Mouse (Mus musculus): ENCODE data around the gene Pir. TPM values are rescaled to one million over a fixed set of nuclear protein-coding genes. Genes with fewer than 3 reads are reported as not detected.

Gene Pir
- polyA plus RNA-seq (2015; fragmentation: Nextera tagmentation; extraction: Ambion mirVana): 3.5 and 3.7 TPM in 2 replicates

- ATAC-seq: peak; percentile 72
- Histone ChIP-seq H3K4me3 (ENCODE audit: low read depth, low read length) (peak within 1 kb of the TSS; percentile 39), H3K9me3 (replicated peaks; ENCODE audit: control insufficient read depth, low read length, poor library complexity, severe bottlenecking) (no peaks in the 10 kb centered on the region), H3K9ac (ENCODE audit: low read depth, low read length) (peak within 1 kb of the TSS; percentile 62; the same call in 1 of the 2 replicates), H3K36me3 (ENCODE audit: control insufficient read depth, insufficient read depth, low read length) (no peaks in the 10 kb centered on the region), H3K4me2 (ENCODE audit: low read length) (peak within 1 kb of the TSS; percentile 60), H3K27ac (ENCODE audit: low read length) (no peak within 1 kb of the TSS), H3K4me1 (ENCODE audit: control insufficient read depth, insufficient read depth, low read length) (no peaks in the 10 kb centered on the region), H3K27me3 (ENCODE audit: control insufficient read depth, insufficient read depth, low read depth, low read length) (no peaks in the 10 kb centered on the region)
- WGBS: 11% methylated on average over 20 of the region's 20 CpGs
These were observed at the start of gene Pir for GRCm38 (mm10) chrX:164269285-164269761. Gene Pir (plus strand): TSS chrX:164269371.

GRCm38 (mm10) chrX:164221989-164222388 lies 47.2 kb upstream of the Pir start:
- no peak for ATAC-seq
- no peaks in the 10 kb centered on the region for H3K4me1 ChIP-seq (ENCODE audit: control insufficient read depth, insufficient read depth, low read length)
- no peaks in the 10 kb centered on the region for H3K36me3 ChIP-seq (ENCODE audit: control insufficient read depth, insufficient read depth, low read length)
- no peaks in the 10 kb centered on the region for H3K9me3 ChIP-seq (replicated peaks; ENCODE audit: control insufficient read depth, low read length, poor library complexity, severe bottlenecking)
- H3K4me2 ChIP-seq (ENCODE audit: low read length): no peak overlapping the region
- H3K4me3 ChIP-seq (ENCODE audit: low read depth, low read length): no peak overlapping the region
- H3K9ac ChIP-seq (ENCODE audit: low read depth, low read length): no peak overlapping the region
- no peak overlapping the region for H3K27ac ChIP-seq (ENCODE audit: low read length)
- no peaks in the 10 kb centered on the region; the same call in 1 of the 2 replicates for H3K27me3 ChIP-seq (ENCODE audit: control insufficient read depth, insufficient read depth, low read depth, low read length)
- WGBS: 80% methylated on average over 2 of the region's 2 CpGs

DNA sequence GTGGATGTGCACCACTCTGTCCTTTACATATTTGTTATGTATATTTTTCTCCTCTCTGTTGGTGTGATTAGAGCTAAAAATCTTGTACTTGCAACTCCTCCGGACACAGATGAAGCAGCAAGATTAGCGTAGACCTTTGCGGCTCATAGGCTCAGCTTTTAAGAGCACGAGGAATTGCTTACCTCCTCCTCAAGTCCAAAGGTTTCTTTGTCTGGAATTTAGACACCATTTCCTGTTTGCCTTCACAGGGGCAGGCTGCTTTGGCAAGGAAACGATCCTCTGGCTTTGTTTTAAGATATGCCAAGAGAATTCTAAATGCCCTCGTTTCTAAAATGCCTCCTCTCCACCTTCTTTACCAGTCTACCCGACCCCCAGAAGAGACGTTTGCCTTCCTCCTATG lies 35.8 kb upstream of the Pir start:
- Histone ChIP-seq H3K4me2 (ENCODE audit: low read length) (no peak overlapping the region), H3K4me1 (ENCODE audit: control insufficient read depth, insufficient read depth, low read length) (no peaks in the 10 kb centered on the region), H3K9ac (ENCODE audit: low read depth, low read length) (no peak overlapping the region), H3K36me3 (ENCODE audit: control insufficient read depth, insufficient read depth, low read length) (no peaks in the 10 kb centered on the region), H3K9me3 (replicated peaks; ENCODE audit: control insufficient read depth, low read length, poor library complexity, severe bottlenecking) (no peaks in the 10 kb centered on the region), H3K27me3 (ENCODE audit: control insufficient read depth, insufficient read depth, low read depth, low read length) (no peaks in the 10 kb centered on the region; the same call in 1 of the 2 replicates), H3K27ac (ENCODE audit: low read length) (no peak overlapping the region), H3K4me3 (ENCODE audit: low read depth, low read length) (no peak overlapping the region)
- WGBS: 63% methylated on average over 8 of the region's 8 CpGs
- no peak for ATAC-seq

- H3K4me2 ChIP-seq (ENCODE audit: low read length): peak overlapping the region; percentile 23; the same call in 1 of the 2 replicates
- no peaks in the 10 kb centered on the region for H3K36me3 ChIP-seq (ENCODE audit: control insufficient read depth, insufficient read depth, low read length)
- no peaks in the 10 kb centered on the region for H3K9me3 ChIP-seq (replicated peaks; ENCODE audit: control insufficient read depth, low read length, poor library complexity, severe bottlenecking)
- no peak overlapping the region for H3K4me3 ChIP-seq (ENCODE audit: low read depth, low read length)
- H3K9ac ChIP-seq (ENCODE audit: low read depth, low read length): no peak overlapping the region
- no peaks in the 10 kb centered on the region for H3K4me1 ChIP-seq (ENCODE audit: control insufficient read depth, insufficient read depth, low read length)
- 24% methylated on average over 5 of the region's 5 CpGs for WGBS
- ATAC-seq: no peak
- H3K27ac ChIP-seq (ENCODE audit: low read length): no peak overlapping the region
- no peaks in the 10 kb centered on the region; the same call in none of the 2 replicates for H3K27me3 ChIP-seq (ENCODE audit: control insufficient read depth, insufficient read depth, low read depth, low read length)
These were observed 23.5 kb upstream of the Pir start for GRCm38 (mm10) chrX:164245714-164246113.

GRCm38 (mm10) chrX:164246722-164247121 lies 22.4 kb upstream of the Pir start:
- no peak overlapping the region for H3K9ac ChIP-seq (ENCODE audit: low read depth, low read length)
- H3K4me3 ChIP-seq (ENCODE audit: low read depth, low read length): no peak overlapping the region
- no peaks in the 10 kb centered on the region for H3K9me3 ChIP-seq (replicated peaks; ENCODE audit: control insufficient read depth, low read length, poor library complexity, severe bottlenecking)
- no peaks in the 10 kb centered on the region for H3K36me3 ChIP-seq (ENCODE audit: control insufficient read depth, insufficient read depth, low read length)
- H3K27ac ChIP-seq (ENCODE audit: low read length): no peak overlapping the region
- no peaks in the 10 kb centered on the region for H3K4me1 ChIP-seq (ENCODE audit: control insufficient read depth, insufficient read depth, low read length)
- H3K27me3 ChIP-seq (ENCODE audit: control insufficient read depth, insufficient read depth, low read depth, low read length): no peaks in the 10 kb centered on the region; the same call in none of the 2 replicates
- 68% methylated on average over 2 of the region's 2 CpGs for WGBS
- H3K4me2 ChIP-seq (ENCODE audit: low read length): no peak overlapping the region
- no peak for ATAC-seq

DNA sequence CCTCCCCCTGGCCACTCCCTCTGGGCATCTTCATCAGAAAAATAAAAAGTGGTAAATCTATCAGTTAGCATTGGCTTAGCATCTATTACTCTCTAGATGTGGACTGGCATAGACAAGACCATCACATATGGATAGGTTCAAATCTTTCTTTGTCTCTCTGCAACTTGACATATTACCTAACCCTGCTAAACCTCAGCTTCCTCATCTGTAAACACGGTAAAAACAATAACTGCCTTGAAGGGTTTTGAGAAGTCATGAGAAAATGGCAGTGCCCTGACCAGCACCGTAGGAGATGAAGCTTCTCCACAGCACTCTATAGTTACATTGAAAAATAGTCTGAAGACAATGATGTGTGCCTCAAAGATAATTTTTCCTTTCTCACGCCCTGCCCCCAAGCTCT lies 12.6 kb upstream of the Pir start:
- H3K9me3 ChIP-seq (replicated peaks; ENCODE audit: control insufficient read depth, low read length, poor library complexity, severe bottlenecking): no peaks in the 10 kb centered on the region

GRCm38 (mm10) chrX:164258057-164258456 lies 11.1 kb upstream of the Pir start, which contains the start of gene Bmx:
Gene Bmx (minus strand): TSS chrX:164258193.
- H3K4me3 ChIP-seq (ENCODE audit: low read depth, low read length): no peak within 1 kb of the TSS
- H3K36me3 ChIP-seq (ENCODE audit: control insufficient read depth, insufficient read depth, low read length): no peaks in the 10 kb centered on the region
- 85% methylated on average over 8 of the region's 8 CpGs for WGBS
- no peak within 1 kb of the TSS for H3K27ac ChIP-seq (ENCODE audit: low read length)
- no peak within 1 kb of the TSS for H3K4me2 ChIP-seq (ENCODE audit: low read length)
- ATAC-seq: no peak
- no peaks in the 10 kb centered on the region for H3K4me1 ChIP-seq (ENCODE audit: control insufficient read depth, insufficient read depth, low read length)
- no peak within 1 kb of the TSS for H3K9ac ChIP-seq (ENCODE audit: low read depth, low read length)
- no peaks in the 10 kb centered on the region; the same call in 1 of the 2 replicates for H3K27me3 ChIP-seq (ENCODE audit: control insufficient read depth, insufficient read depth, low read depth, low read length)
- H3K9me3 ChIP-seq (replicated peaks; ENCODE audit: control insufficient read depth, low read length, poor library complexity, severe bottlenecking): no peaks in the 10 kb centered on the region

More for the DNA sequence above, 12.6 kb upstream of the Pir start:
- H3K9ac ChIP-seq (ENCODE audit: low read depth, low read length): no peak overlapping the region
- H3K27ac ChIP-seq (ENCODE audit: low read length): no peak overlapping the region
- no peak for ATAC-seq
- no peaks in the 10 kb centered on the region for H3K4me1 ChIP-seq (ENCODE audit: control insufficient read depth, insufficient read depth, low read length)
- H3K4me3 ChIP-seq (ENCODE audit: low read depth, low read length): no peak overlapping the region
- H3K27me3 ChIP-seq (ENCODE audit: control insufficient read depth, insufficient read depth, low read depth, low read length): no peaks in the 10 kb centered on the region; the same call in 1 of the 2 replicates
- no peaks in the 10 kb centered on the region for H3K36me3 ChIP-seq (ENCODE audit: control insufficient read depth, insufficient read depth, low read length)
- WGBS: 84% methylated on average over 3 of the region's 3 CpGs
- H3K4me2 ChIP-seq (ENCODE audit: low read length): no peak overlapping the region

GRCm38 (mm10) chrX:164258662-164259061 lies 10.5 kb upstream of the Pir start:
- no peak overlapping the region for H3K4me3 ChIP-seq (ENCODE audit: low read depth, low read length)
- no peak overlapping the region for H3K27ac ChIP-seq (ENCODE audit: low read length)
- H3K27me3 ChIP-seq (ENCODE audit: control insufficient read depth, insufficient read depth, low read depth, low read length): no peaks in the 10 kb centered on the region; the same call in 1 of the 2 replicates
- ATAC-seq: no peak
- WGBS: 87% methylated on average over 5 of the region's 5 CpGs
- H3K9ac ChIP-seq (ENCODE audit: low read depth, low read length): no peak overlapping the region
- H3K4me2 ChIP-seq (ENCODE audit: low read length): no peak overlapping the region
- H3K36me3 ChIP-seq (ENCODE audit: control insufficient read depth, insufficient read depth, low read length): no peaks in the 10 kb centered on the region
- H3K9me3 ChIP-seq (replicated peaks; ENCODE audit: control insufficient read depth, low read length, poor library complexity, severe bottlenecking): no peaks in the 10 kb centered on the region
- no peaks in the 10 kb centered on the region for H3K4me1 ChIP-seq (ENCODE audit: control insufficient read depth, insufficient read depth, low read length)

DNA sequence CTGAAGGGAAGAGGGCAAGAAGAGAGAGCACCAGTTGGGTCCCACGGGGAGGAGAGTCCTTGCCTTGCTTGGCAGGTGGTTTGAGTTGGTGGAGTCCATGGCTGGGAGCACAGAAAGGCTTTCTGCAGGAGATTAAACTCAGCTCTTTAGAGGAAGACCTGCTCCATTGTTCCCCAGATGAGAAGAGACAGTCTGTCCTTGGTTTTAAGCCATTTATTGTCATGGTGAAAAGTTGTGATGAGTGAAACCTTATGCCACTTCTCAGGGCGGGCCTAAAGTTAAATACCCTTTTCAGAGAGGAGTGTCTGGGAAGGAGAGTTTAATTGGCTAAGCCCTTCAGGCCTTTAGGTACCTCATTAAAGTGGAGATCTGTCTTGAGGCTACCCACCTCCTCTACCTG lies 6.9 kb upstream of the Pir start:
- Histone ChIP-seq H3K27ac (ENCODE audit: low read length) (no peak overlapping the region), H3K9ac (ENCODE audit: low read depth, low read length) (no peak overlapping the region), H3K9me3 (replicated peaks; ENCODE audit: control insufficient read depth, low read length, poor library complexity, severe bottlenecking) (no peaks in the 10 kb centered on the region), H3K4me2 (ENCODE audit: low read length) (no peak overlapping the region), H3K36me3 (ENCODE audit: control insufficient read depth, insufficient read depth, low read length) (no peaks in the 10 kb centered on the region), H3K27me3 (ENCODE audit: control insufficient read depth, insufficient read depth, low read depth, low read length) (no peaks in the 10 kb centered on the region; the same call in 1 of the 2 replicates), H3K4me1 (ENCODE audit: control insufficient read depth, insufficient read depth, low read length) (no peaks in the 10 kb centered on the region), H3K4me3 (ENCODE audit: low read depth, low read length) (no peak overlapping the region)
- 48% methylated on average over 2 of the region's 2 CpGs for WGBS
- no peak for ATAC-seq

Measured in midbrain, embryonic 16.5 days (tissue).